Mouse (Mus musculus) embryo, embryonic 10.5 days (tissue): ENCODE results near the gene Acads.
"Not testable (repeated sequence)": the region's sequence is repeated elsewhere in the genome, so short reads cannot be mapped to it uniquely, and the experiment has no call there.

ENCODE experiments used
- DNase-seq: peaks from one replicate; pipeline ENCODE4 v3.0.0-alpha.2; 2015; ENCODE audit warnings: low spot score

Acads gene

GRCm38 (mm10) chr5:115149675-115150459, 30.7 kb upstream of the Acads start:
- no peak for DNase-seq

DNA sequence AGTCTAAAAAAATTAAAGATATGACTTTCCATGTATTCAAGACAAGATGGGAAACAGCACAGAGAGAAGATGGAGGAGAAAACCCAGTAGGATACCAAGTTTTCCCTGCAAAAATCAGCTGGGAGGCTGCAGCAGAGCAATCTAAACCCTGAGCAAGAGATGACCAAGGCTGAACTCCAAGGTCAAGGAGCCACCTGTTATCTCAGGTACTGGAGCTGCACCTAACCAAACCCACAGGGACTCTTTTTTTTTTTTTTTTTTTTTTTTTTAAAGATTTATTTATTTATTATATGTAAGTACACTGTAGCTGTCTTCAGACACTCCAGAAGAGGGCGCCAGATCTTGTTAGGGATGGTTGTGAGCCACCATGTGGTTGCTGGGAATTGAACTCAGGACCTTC, 29.7 kb upstream of the Acads start:
- DNase-seq: not testable (repeated sequence)

DNA sequence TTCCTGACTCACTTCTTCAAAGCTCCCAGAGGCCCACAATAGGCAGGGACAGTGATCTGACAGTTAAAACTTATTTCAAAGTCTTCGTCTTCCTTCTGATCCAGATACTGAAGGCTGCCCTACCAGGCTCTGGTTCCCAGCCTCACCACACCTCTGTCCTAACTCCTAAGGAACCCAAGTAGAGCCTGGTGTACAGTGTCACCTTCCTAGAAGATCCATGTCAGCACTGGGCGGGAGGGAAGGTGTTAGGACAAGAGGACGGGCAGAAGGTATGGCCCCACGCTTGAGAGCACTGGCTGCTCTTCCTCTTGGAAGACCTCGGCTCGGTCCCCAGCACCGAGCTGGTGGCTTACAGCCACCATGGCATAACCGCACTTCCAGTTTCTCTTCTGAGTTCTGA, 29.2 kb upstream of the Acads start:
- DNase-seq: no peak

DNA sequence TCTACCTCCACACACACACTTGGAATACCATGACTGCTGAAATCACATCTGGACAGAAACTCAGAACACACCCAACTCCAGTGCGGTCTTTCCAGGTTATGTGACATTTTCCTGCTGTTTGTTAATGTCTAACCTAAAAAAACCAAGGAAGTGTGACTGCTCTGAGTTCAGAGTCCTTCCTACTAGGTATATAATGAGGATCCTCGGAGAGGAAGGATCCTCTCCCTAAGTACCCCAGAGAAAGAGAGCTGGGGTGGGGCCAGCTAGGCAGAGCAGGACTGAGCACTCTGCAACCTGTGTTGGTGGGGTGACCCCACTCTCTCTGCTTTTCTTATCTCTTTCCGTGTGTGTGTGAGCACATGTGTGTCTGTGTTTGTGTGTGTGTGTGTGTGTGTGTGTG, 28.2 kb upstream of the Acads start:
- DNase-seq: no peak

GRCm38 (mm10) chr5:115146747-115147130, 27.6 kb upstream of the Acads start:
- no peak for DNase-seq

GRCm38 (mm10) chr5:115145976-115146746, 27.0 kb upstream of the Acads start:
- no peak for DNase-seq

- DNase-seq: no peak
Measured at GRCm38 (mm10) chr5:115145253-115145968, 26.3 kb upstream of the Acads start.

DNA sequence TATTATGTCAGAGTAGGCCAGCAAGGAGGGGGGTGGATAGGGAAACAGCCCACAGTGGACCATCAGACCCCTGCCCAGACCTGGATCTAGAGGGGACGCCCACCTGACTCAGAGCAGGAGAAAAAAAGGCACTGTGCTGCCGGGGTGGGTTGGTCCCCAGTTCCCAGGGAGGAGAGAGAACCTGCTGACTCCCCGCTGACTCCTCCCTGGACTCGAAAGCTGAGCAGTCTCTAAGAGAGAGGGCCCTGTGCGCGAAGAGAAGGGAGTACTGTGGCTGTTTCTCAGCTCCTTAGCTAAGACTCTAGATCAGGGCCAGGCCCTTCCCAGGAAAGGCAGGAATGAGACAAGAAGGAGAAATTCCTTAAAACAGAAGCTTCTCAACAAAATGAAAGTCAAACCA, 25.3 kb upstream of the Acads start:
- no peak for DNase-seq

GRCm38 (mm10) chr5:115143552-115143951, 24.4 kb upstream of the Acads start:
- no peak for DNase-seq

GRCm38 (mm10) chr5:115142166-115142697, 23.1 kb upstream of the Acads start:
- no peak for DNase-seq

GRCm38 (mm10) chr5:115140726-115141125, 21.6 kb upstream of the Acads start:
- DNase-seq: no peak

- DNase-seq: no peak
Measured at GRCm38 (mm10) chr5:115139124-115139523, 20.0 kb upstream of the Acads start.

DNA sequence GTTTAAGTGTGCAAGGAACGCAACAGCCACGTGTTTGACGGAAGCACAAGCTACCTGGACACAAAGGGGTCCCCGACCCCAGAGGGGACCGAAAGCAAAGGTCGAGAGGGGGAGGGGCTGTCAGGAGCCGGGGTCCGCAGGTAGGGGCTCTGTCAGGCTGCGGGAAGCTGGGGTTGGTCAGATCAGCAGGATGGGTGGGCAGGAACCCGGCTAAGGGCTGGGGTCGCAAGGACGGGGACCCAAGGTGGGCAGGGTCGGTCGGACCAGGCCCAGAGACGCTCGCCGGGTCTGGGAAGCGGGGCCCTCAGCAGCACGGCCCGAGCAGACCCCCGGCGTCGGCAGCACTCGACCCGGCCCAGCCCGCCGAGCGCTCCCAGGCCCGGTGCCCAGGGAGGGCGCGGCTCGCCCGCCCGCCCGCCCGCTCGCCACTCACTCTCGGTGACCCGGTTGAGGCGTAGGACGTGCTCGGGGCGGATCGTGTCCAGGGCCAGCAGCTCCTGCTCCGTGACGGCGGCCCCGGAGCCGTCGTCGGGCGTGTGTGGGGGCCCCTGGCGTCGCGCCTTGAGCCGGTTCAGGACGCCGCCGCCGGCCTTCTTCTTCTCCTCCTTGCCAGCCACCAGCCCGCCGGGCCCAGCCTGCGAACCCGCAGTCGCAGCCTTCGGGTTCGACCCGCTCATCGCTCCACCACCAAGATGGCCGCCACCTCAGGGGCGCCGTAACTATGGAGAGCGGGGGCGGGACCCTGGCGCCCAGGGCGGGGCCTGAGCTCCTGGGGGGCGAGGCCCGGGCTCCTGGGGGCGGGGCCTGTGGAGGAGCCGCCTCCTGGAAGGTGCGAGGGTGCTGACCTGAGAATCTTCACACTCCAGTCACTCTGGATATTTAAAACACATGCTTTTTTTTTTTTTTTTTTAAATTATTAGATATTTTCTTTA, 15.4 kb upstream of the Acads start, which contains the start of gene Unc119b:
Gene Unc119b, minus strand, starts transcription at position 742 of the 932 bp plus-strand sequence.
- DNase-seq: peak; percentile 92

- no peak for DNase-seq
Measured at GRCm38 (mm10) chr5:115133358-115134066, 14.4 kb upstream of the Acads start.

GRCm38 (mm10) chr5:115132465-115132864, 13.3 kb upstream of the Acads start:
- no peak for DNase-seq

DNA sequence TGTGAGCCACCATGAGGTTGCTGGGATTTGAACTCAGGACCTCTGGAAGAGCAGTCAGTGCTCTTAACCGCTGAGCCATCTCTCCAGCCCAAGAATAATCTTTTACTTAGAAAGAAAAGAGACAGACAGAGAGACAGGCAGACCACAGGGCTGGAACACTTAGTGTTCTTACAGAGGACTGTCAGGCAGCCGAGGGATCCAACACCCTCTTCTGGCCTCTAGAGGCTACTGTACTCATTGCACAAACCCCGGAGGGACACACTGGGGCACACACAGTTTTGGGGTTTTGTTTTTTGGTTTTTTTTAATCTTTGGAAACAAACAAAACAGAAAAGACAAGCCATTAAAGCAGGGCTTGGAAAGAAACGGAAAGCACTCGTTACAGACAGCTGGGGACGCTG, 10.2 kb upstream of the Acads start:
- DNase-seq: no peak

- no peak for DNase-seq
Measured at GRCm38 (mm10) chr5:115127421-115128179, 8.5 kb upstream of the Acads start.

DNA sequence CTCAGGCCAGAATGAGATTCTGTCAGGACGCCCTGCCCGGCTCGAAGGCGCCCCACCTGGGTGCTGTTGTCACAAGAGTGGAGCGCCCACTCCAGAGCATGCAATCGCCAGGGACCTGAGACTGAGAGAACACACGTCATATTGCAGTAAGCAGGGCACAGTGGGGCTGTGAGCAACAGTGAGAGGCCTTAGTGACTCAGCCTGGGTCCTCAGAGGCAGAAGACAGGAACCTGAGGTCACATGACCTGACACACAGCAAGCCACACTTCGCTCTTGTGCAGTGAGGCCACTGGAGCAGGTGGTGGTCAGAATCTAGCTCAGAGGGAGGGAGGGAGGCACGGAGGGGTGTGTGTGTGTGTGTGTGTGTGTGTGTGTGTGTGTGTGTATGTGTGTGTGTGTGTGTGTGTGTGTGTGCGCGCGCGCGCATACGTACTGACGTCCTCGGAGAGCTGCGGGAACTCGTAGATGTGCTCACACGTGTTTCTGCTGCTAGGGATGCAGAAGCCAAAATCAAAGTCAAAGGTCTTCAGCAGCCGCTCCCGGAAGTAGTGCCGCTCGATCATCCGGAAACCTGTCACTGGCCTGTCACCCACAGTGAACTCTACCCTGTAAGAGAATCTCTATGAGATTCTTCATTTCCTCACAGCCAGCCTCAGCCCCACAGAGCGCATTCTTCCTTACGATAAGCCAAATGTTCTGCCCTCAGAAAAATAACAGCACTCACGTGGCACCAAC, 7.6 kb upstream of the Acads start:
- DNase-seq: no peak

DNA sequence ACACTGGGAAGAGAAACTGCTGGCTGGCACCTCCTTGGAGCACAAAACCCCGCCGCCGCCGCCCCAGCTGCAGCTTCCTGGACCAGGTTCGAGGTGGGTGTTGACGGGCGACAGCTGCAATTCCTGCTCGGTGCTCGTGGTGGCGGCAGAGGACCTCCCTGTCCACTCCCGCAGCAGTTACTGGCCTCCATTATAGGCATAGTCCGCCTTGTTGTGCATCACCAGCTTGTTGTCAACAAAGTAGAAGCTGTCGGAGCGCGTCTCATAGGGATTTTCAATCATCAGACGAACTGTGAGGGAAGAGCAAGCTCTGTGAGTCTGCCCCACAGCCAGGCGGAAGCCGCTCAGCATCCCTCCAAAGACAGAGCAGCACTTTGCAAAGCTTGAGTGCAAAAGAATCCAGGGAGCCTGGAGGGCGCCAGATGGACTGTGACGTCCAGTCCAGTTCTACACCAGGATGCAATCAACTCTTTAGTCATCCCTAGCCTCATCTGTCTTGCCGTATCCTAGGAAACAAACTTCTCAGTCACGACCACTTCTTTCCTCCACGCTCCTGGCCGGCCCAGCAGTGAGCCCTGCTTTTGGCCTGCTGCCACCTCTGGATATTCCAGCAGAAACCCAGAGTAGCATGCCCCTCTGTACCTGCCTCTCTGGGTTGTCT, 6.2 kb upstream of the Acads start:
- peak; percentile 84 for DNase-seq
